Mouse (Mus musculus): ENCODE data around the gene Gabrb3. TPM values are rescaled to one million over a fixed set of nuclear protein-coding genes. Genes with fewer than 3 reads are reported as not detected.

Gabrb3 gene
- polyA plus RNA-seq, 1 experiment from 2014 or later: 14.2 TPM

GRCm38 (mm10) chr7:57635026-57635425, 215.5 kb downstream of the Gabrb3 start:
- H3K9ac ChIP-seq (ENCODE audit: low read length): no peak overlapping the region
- H3K27me3 ChIP-seq (ENCODE audit: control insufficient read depth, insufficient read depth, low read length): no peaks in the 10 kb centered on the region
- no peaks in the 10 kb centered on the region for H3K9me3 ChIP-seq (ENCODE audit: control insufficient read depth, low read length)
- H3K27ac ChIP-seq (ENCODE audit: low read depth, low read length): no peak overlapping the region
- DNase-seq (ENCODE audit: low spot score) (no peak), ATAC-seq (ENCODE audit: insufficient read depth, low FRiP score, low TSS enrichment) (no peak)
- no peak overlapping the region for H3K4me3 ChIP-seq (ENCODE audit: low read depth, low read length)
- 70% methylated on average over 4 of the region's 4 CpGs for WGBS
- H3K4me2 ChIP-seq (ENCODE audit: low read depth): no peak overlapping the region
- H3K36me3 ChIP-seq (ENCODE audit: control insufficient read depth, insufficient read depth, low read length): no peaks in the 10 kb centered on the region
- no peaks in the 10 kb centered on the region for H3K4me1 ChIP-seq (ENCODE audit: control insufficient read depth, insufficient read depth, low read length)

DNA sequence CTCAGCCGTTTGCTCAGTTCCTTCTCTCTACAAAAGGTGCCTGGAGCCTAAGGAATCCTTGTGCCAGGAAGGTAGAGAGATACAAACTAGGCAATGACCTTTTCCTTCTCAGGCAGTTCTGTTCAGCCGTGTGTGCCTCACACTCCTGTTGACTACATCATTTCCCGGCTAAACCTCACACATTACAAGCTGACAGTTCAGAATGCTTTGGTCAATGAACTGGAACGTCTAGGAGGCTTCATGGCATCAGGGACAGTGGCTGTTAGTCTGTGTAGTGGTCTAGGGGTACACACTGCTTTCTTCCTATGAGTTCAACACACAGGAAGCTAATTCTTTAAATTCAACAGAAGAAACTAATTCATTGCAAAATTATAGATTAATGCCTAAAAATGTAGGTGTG, 216.2 kb downstream of the Gabrb3 start:
- WGBS: 56% methylated on average over 4 of the region's 4 CpGs

DNA sequence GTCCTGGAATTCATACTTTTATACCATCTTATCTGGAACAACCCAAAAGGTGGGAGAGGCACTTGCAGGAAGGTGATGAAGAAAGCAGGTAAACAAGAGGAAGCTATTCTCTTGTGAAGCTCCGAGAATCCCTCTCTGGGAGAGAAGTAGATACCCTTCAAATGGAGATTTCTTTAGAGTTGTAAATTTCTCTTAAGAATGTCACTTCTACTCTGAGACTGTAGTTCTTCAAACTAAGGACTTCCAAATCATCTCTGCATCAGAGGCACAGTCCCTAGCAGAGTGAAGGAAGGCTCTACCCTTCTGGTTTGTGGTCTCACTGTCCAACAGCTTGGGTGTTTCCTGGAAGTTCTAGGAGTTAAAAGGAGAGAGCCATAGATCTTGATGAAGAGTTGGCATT, 221.3 kb downstream of the Gabrb3 start:
- Histone ChIP-seq H3K9me3 (ENCODE audit: control insufficient read depth, low read length) (no peaks in the 10 kb centered on the region), H3K4me1 (ENCODE audit: control insufficient read depth, insufficient read depth, low read length) (no peaks in the 10 kb centered on the region), H3K4me2 (ENCODE audit: low read depth) (no peak overlapping the region), H3K36me3 (ENCODE audit: control insufficient read depth, insufficient read depth, low read length) (no peaks in the 10 kb centered on the region), H3K4me3 (ENCODE audit: low read depth, low read length) (no peak overlapping the region), H3K27ac (ENCODE audit: low read depth, low read length) (no peak overlapping the region), H3K9ac (ENCODE audit: low read length) (no peak overlapping the region), H3K27me3 (ENCODE audit: control insufficient read depth, insufficient read depth, low read length) (no peaks in the 10 kb centered on the region)
- no peak for ATAC-seq (ENCODE audit: insufficient read depth, low FRiP score, low TSS enrichment)
- no peak for DNase-seq (ENCODE audit: low spot score)
- 39% methylated on average over 1 of the region's 1 CpGs for WGBS

More for the DNA sequence above, 216.2 kb downstream of the Gabrb3 start:
- no peak for ATAC-seq (ENCODE audit: insufficient read depth, low FRiP score, low TSS enrichment)
- Histone ChIP-seq H3K27me3 (ENCODE audit: control insufficient read depth, insufficient read depth, low read length) (no peaks in the 10 kb centered on the region), H3K27ac (ENCODE audit: low read depth, low read length) (no peak overlapping the region), H3K4me2 (ENCODE audit: low read depth) (no peak overlapping the region), H3K4me1 (ENCODE audit: control insufficient read depth, insufficient read depth, low read length) (no peaks in the 10 kb centered on the region), H3K9ac (ENCODE audit: low read length) (no peak overlapping the region), H3K4me3 (ENCODE audit: low read depth, low read length) (no peak overlapping the region), H3K9me3 (ENCODE audit: control insufficient read depth, low read length) (no peaks in the 10 kb centered on the region), H3K36me3 (ENCODE audit: control insufficient read depth, insufficient read depth, low read length) (no peaks in the 10 kb centered on the region)
- DNase-seq (ENCODE audit: low spot score): no peak

DNA sequence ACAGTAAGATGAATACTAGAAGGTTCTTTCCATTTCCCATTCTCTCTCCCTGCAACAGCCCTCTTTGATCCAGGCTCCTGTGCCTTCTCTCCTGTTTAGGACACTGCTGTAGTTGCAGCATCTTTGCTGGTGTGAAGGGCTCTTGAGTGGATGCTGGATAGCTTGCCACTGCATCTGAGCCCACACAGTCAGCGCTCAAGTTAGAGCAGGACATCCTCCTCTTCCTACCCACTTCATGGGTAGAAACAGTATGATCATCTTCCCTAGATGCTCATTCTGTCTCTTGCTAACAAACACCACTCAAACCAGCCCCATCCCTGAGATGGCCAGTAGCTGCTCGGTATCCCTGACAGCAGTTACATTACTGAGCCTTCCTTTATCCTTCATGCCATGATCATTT, 227.9 kb downstream of the Gabrb3 start:
- no peaks in the 10 kb centered on the region for H3K4me1 ChIP-seq (ENCODE audit: control insufficient read depth, insufficient read depth, low read length)
- 96% methylated on average over 2 of the region's 2 CpGs for WGBS
- no peaks in the 10 kb centered on the region for H3K36me3 ChIP-seq (ENCODE audit: control insufficient read depth, insufficient read depth, low read length)
- no peak overlapping the region for H3K27ac ChIP-seq (ENCODE audit: low read depth, low read length)
- H3K27me3 ChIP-seq (ENCODE audit: control insufficient read depth, insufficient read depth, low read length): no peaks in the 10 kb centered on the region
- DNase-seq (ENCODE audit: low spot score): no peak
- no peak overlapping the region for H3K4me2 ChIP-seq (ENCODE audit: low read depth)
- no peak overlapping the region for H3K9ac ChIP-seq (ENCODE audit: low read length)
- no peaks in the 10 kb centered on the region for H3K9me3 ChIP-seq (ENCODE audit: control insufficient read depth, low read length)
- ATAC-seq (ENCODE audit: insufficient read depth, low FRiP score, low TSS enrichment): no peak
- H3K4me3 ChIP-seq (ENCODE audit: low read depth, low read length): no peak overlapping the region

GRCm38 (mm10) chr7:57648136-57648755, 228.8 kb downstream of the Gabrb3 start:
- H3K27ac ChIP-seq (ENCODE audit: low read depth, low read length): no peak overlapping the region
- no peak overlapping the region for H3K4me2 ChIP-seq (ENCODE audit: low read depth)
- no peaks in the 10 kb centered on the region for H3K9me3 ChIP-seq (ENCODE audit: control insufficient read depth, low read length)
- H3K4me3 ChIP-seq (ENCODE audit: low read depth, low read length): no peak overlapping the region
- DNase-seq (ENCODE audit: low spot score) (no peak), ATAC-seq (ENCODE audit: insufficient read depth, low FRiP score, low TSS enrichment) (no peak)
- no peak overlapping the region for H3K9ac ChIP-seq (ENCODE audit: low read length)
- no peaks in the 10 kb centered on the region for H3K36me3 ChIP-seq (ENCODE audit: control insufficient read depth, insufficient read depth, low read length)
- no peaks in the 10 kb centered on the region for H3K27me3 ChIP-seq (ENCODE audit: control insufficient read depth, insufficient read depth, low read length)
- no peaks in the 10 kb centered on the region for H3K4me1 ChIP-seq (ENCODE audit: control insufficient read depth, insufficient read depth, low read length)
- 97% methylated on average over 4 of the region's 4 CpGs for WGBS

GRCm38 (mm10) chr7:57677352-57677751, 257.9 kb downstream of the Gabrb3 start:
- Histone ChIP-seq H3K4me1 (ENCODE audit: control insufficient read depth, insufficient read depth, low read length) (no peaks in the 10 kb centered on the region), H3K27ac (ENCODE audit: low read depth, low read length) (no peak overlapping the region), H3K27me3 (ENCODE audit: control insufficient read depth, insufficient read depth, low read length) (no peaks in the 10 kb centered on the region), H3K9me3 (ENCODE audit: control insufficient read depth, low read length) (no peaks in the 10 kb centered on the region), H3K9ac (ENCODE audit: low read length) (no peak overlapping the region), H3K4me3 (ENCODE audit: low read depth, low read length) (no peak overlapping the region), H3K4me2 (ENCODE audit: low read depth) (no peak overlapping the region), H3K36me3 (ENCODE audit: control insufficient read depth, insufficient read depth, low read length) (no peaks in the 10 kb centered on the region)
- ATAC-seq (ENCODE audit: insufficient read depth, low FRiP score, low TSS enrichment) (no peak), DNase-seq (ENCODE audit: low spot score) (no peak)
- 81% methylated on average over 6 of the region's 6 CpGs for WGBS

GRCm38 (mm10) chr7:57689836-57690235, 270.3 kb downstream of the Gabrb3 start:
- H3K9ac ChIP-seq (ENCODE audit: low read length): no peak overlapping the region
- H3K27me3 ChIP-seq (ENCODE audit: control insufficient read depth, insufficient read depth, low read length): no peaks in the 10 kb centered on the region
- DNase-seq (ENCODE audit: low spot score) (no peak), ATAC-seq (ENCODE audit: insufficient read depth, low FRiP score, low TSS enrichment) (no peak)
- no peaks in the 10 kb centered on the region for H3K9me3 ChIP-seq (ENCODE audit: control insufficient read depth, low read length)
- H3K4me2 ChIP-seq (ENCODE audit: low read depth): no peak overlapping the region
- no peak overlapping the region for H3K4me3 ChIP-seq (ENCODE audit: low read depth, low read length)
- WGBS: 89% methylated on average over 4 of the region's 4 CpGs
- H3K36me3 ChIP-seq (ENCODE audit: control insufficient read depth, insufficient read depth, low read length): no peaks in the 10 kb centered on the region
- no peaks in the 10 kb centered on the region for H3K4me1 ChIP-seq (ENCODE audit: control insufficient read depth, insufficient read depth, low read length)
- no peak overlapping the region for H3K27ac ChIP-seq (ENCODE audit: low read depth, low read length)

GRCm38 (mm10) chr7:57700370-57700769, 280.9 kb downstream of the Gabrb3 start:
- H3K9me3 ChIP-seq (ENCODE audit: control insufficient read depth, low read length): no peaks in the 10 kb centered on the region
- H3K36me3 ChIP-seq (ENCODE audit: control insufficient read depth, insufficient read depth, low read length): no peaks in the 10 kb centered on the region
- no peaks in the 10 kb centered on the region for H3K4me1 ChIP-seq (ENCODE audit: control insufficient read depth, insufficient read depth, low read length)
- no peak for ATAC-seq (ENCODE audit: insufficient read depth, low FRiP score, low TSS enrichment)
- no peaks in the 10 kb centered on the region for H3K27me3 ChIP-seq (ENCODE audit: control insufficient read depth, insufficient read depth, low read length)
- H3K4me2 ChIP-seq (ENCODE audit: low read depth): no peak overlapping the region
- no peak overlapping the region for H3K4me3 ChIP-seq (ENCODE audit: low read depth, low read length)
- H3K9ac ChIP-seq (ENCODE audit: low read length): no peak overlapping the region
- 87% methylated on average over 7 of the region's 7 CpGs for WGBS
- H3K27ac ChIP-seq (ENCODE audit: low read depth, low read length): no peak overlapping the region
- no peak for DNase-seq (ENCODE audit: low spot score)

DNA sequence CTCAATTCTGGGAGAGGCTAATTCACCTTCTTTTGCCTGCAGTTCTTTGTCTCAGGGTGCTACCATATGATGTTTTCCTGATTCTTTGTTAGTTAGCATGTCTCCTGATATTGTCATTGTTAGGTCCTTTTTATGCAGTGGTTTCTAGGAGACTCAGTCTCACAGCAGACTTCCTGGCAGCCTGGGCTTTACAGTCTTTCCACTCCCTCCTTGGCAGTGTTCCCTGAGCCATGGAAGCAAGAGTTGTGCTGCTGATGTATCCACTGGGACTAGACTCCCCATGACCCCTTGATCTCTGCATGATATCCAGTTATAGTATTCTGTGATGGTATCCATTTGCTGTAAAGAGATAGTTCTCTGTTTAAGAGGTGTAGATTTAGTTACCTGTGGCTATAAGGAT, 281.6 kb downstream of the Gabrb3 start:
- Histone ChIP-seq H3K27me3 (ENCODE audit: control insufficient read depth, insufficient read depth, low read length) (no peaks in the 10 kb centered on the region), H3K9me3 (ENCODE audit: control insufficient read depth, low read length) (no peaks in the 10 kb centered on the region), H3K36me3 (ENCODE audit: control insufficient read depth, insufficient read depth, low read length) (no peaks in the 10 kb centered on the region), H3K27ac (ENCODE audit: low read depth, low read length) (no peak overlapping the region), H3K4me3 (ENCODE audit: low read depth, low read length) (no peak overlapping the region), H3K4me1 (ENCODE audit: control insufficient read depth, insufficient read depth, low read length) (no peaks in the 10 kb centered on the region), H3K4me2 (ENCODE audit: low read depth) (no peak overlapping the region), H3K9ac (ENCODE audit: low read length) (no peak overlapping the region)
- ATAC-seq (ENCODE audit: insufficient read depth, low FRiP score, low TSS enrichment) (no peak), DNase-seq (ENCODE audit: low spot score) (no peak)
